Mouse (Mus musculus) cerebellum, adult 11-12 months (tissue): ENCODE results near the gene Ripk4.

ENCODE experiments used
- DNase-seq: peaks from one replicate; pipeline ENCODE4 v3.0.0; 2022

Ripk4 gene

GRCm38 (mm10) chr16:97763061-97763989, at the start of gene Ripk4:
Gene Ripk4 (minus strand): TSS chr16:97763787.
- no peak for DNase-seq

- DNase-seq = no peak
These were observed 45.3 kb upstream of the Ripk4 start for GRCm38 (mm10) chr16:97808881-97809280.

GRCm38 (mm10) chr16:97805646-97806045, 42.1 kb upstream of the Ripk4 start:
- DNase-seq = no peak

- DNase-seq = peak; percentile 70
These were observed 41.3 kb upstream of the Ripk4 start for GRCm38 (mm10) chr16:97804680-97805547.

GRCm38 (mm10) chr16:97797950-97798869, 34.6 kb upstream of the Ripk4 start:
- no peak for DNase-seq

- no peak for DNase-seq
These were observed 33.6 kb upstream of the Ripk4 start for GRCm38 (mm10) chr16:97797212-97797611.

- DNase-seq = no peak
These were observed 30.7 kb upstream of the Ripk4 start for GRCm38 (mm10) chr16:97794256-97794655.

GRCm38 (mm10) chr16:97783057-97783456, 19.5 kb upstream of the Ripk4 start:
- DNase-seq = no peak

GRCm38 (mm10) chr16:97778353-97779025, 14.9 kb upstream of the Ripk4 start:
- DNase-seq = peak; percentile 47

- no peak for DNase-seq
These were observed 2.9 kb upstream of the Ripk4 start for GRCm38 (mm10) chr16:97766501-97766900.

GRCm38 (mm10) chr16:97764626-97765025, 1.0 kb upstream of the Ripk4 start:
- DNase-seq = no peak

- no peak for DNase-seq
These were observed 378 bp upstream of the Ripk4 start for GRCm38 (mm10) chr16:97763990-97764340.

GRCm38 (mm10) chr16:97761782-97762181, 1.8 kb downstream of the Ripk4 start:
- no peak for DNase-seq

- no peak for DNase-seq
These were observed 3.9 kb downstream of the Ripk4 start for GRCm38 (mm10) chr16:97759681-97760080.

- no peak for DNase-seq
These were observed 5.3 kb downstream of the Ripk4 start for GRCm38 (mm10) chr16:97758288-97758687.

GRCm38 (mm10) chr16:97756460-97756859, 7.1 kb downstream of the Ripk4 start:
- DNase-seq = no peak

GRCm38 (mm10) chr16:97752316-97752941, 11.2 kb downstream of the Ripk4 start:
- DNase-seq = no peak

GRCm38 (mm10) chr16:97751884-97752283, 11.7 kb downstream of the Ripk4 start:
- no peak for DNase-seq

GRCm38 (mm10) chr16:97748421-97748820, 15.2 kb downstream of the Ripk4 start:
- no peak for DNase-seq

GRCm38 (mm10) chr16:97738030-97738429, 25.6 kb downstream of the Ripk4 start:
- DNase-seq = no peak

- no peak for DNase-seq
These were observed 27.0 kb downstream of the Ripk4 start for GRCm38 (mm10) chr16:97736562-97736961.
